Mouse (Mus musculus): ENCODE data around the gene Fam136a. TPM values are rescaled to one million over a fixed set of nuclear protein-coding genes. Genes with fewer than 3 reads are reported as not detected.
"Not testable (repeated sequence)": the region's sequence is repeated elsewhere in the genome, so short reads cannot be mapped to it uniquely, and the experiment has no call there.

The Fam136a gene
- total RNA-seq, 2 experiments from 2014 or later = 11.9 to 15.1 TPM

GRCm38 (mm10) chr6:86364442-86365141 lies 854 bp upstream of the Fam136a start:
- intact Hi-C loops (cut with DNase I) = loop anchor here (2.0 to 5.0 kb wide), 4 partner anchors 36 to 237 kb away; no protein-coding TSS in a partner anchor

GRCm38 (mm10) chr6:86366125-86366852 lies 843 bp downstream of the Fam136a start:
- intact Hi-C loops (cut with DNase I) = no loop called here
- no peak for DNase-seq

More at GRCm38 (mm10) chr6:86364442-86365141, 854 bp upstream of the Fam136a start:
- DNase-seq = peak; percentile 38 to 69

GRCm38 (mm10) chr6:86366853-86367249 lies 1.4 kb downstream of the Fam136a start:
- no peak for DNase-seq
- intact Hi-C loops (cut with DNase I) = no loop called here

GRCm38 (mm10) chr6:86368479-86368878 lies 3.0 kb downstream of the Fam136a start:
- intact Hi-C loops (cut with DNase I) = no loop called here
- DNase-seq = no peak

- DNase-seq = no peak
- intact Hi-C loops (cut with DNase I) = no loop called here
Observed at GRCm38 (mm10) chr6:86370093-86370713, 4.8 kb downstream of the Fam136a start.

- no peak for DNase-seq
- intact Hi-C loops (cut with DNase I) = no loop called here
Observed at GRCm38 (mm10) chr6:86370764-86371339, 5.4 kb downstream of the Fam136a start, which contains the start of gene Snrpg. TSS of gene Snrpg (plus strand) at chr6:86371304.

- DNase-seq = peak; percentile 90 to 92
- intact Hi-C loops (cut with DNase I) = no loop called here
Observed at GRCm38 (mm10) chr6:86371340-86371911, 6.0 kb downstream of the Fam136a start.

- intact Hi-C loops (cut with DNase I) = no loop called here
- no peak for DNase-seq
Observed at GRCm38 (mm10) chr6:86371950-86372516, 6.6 kb downstream of the Fam136a start.

GRCm38 (mm10) chr6:86373556-86373955 lies 8.1 kb downstream of the Fam136a start:
- intact Hi-C loops (cut with DNase I) = no loop called here

GRCm38 (mm10) chr6:86378341-86378740 lies 12.9 kb downstream of the Fam136a start:
- intact Hi-C loops (cut with DNase I) = no loop called here
- no peak for DNase-seq

More at GRCm38 (mm10) chr6:86373556-86373955, 8.1 kb downstream of the Fam136a start:
- DNase-seq = no peak

- DNase-seq; intact Hi-C loops (cut with DNase I): not testable (repeated sequence)
Observed at GRCm38 (mm10) chr6:86380112-86380511, 14.7 kb downstream of the Fam136a start.

GRCm38 (mm10) chr6:86382551-86382950 lies 17.1 kb downstream of the Fam136a start:
- DNase-seq = no peak
- intact Hi-C loops (cut with DNase I) = no loop called here

- intact Hi-C loops (cut with DNase I) = no loop called here
- no peak for DNase-seq
Observed at GRCm38 (mm10) chr6:86383370-86383769, 17.9 kb downstream of the Fam136a start.

- DNase-seq = no peak
- intact Hi-C loops (cut with DNase I) = no loop called here
Observed at GRCm38 (mm10) chr6:86384692-86385091, 19.2 kb downstream of the Fam136a start.

- intact Hi-C loops (cut with DNase I) = no loop called here
- no peak for DNase-seq
Observed at GRCm38 (mm10) chr6:86385362-86386104, 20.1 kb downstream of the Fam136a start.

- DNase-seq = no peak
- intact Hi-C loops (cut with DNase I) = no loop called here
Observed at GRCm38 (mm10) chr6:86387313-86387712, 21.9 kb downstream of the Fam136a start.

GRCm38 (mm10) chr6:86388461-86388860 lies 23.0 kb downstream of the Fam136a start:
- intact Hi-C loops (cut with DNase I) = no loop called here

GRCm38 (mm10) chr6:86391326-86391725 lies 25.9 kb downstream of the Fam136a start:
- DNase-seq = no peak
- intact Hi-C loops (cut with DNase I) = no loop called here

More at GRCm38 (mm10) chr6:86388461-86388860, 23.0 kb downstream of the Fam136a start:
- no peak for DNase-seq

GRCm38 (mm10) chr6:86393187-86393586 lies 27.7 kb downstream of the Fam136a start:
- intact Hi-C loops (cut with DNase I) = no loop called here
- DNase-seq = no peak
